Mouse (Mus musculus): ENCODE data around the gene Cby1.

- no peak for TF ChIP-seq CTCF (IDR thresholded peaks at IDR 0.05; ENCODE audit: low read depth)
- TF ChIP-seq EP300 (IDR thresholded peaks at IDR 0.05; ENCODE audit: low read depth), result no peak
Observed at GRCm38 (mm10) chr15:79656451-79656850, 2.5 kb upstream of the Cby1 start.

Data from liver, embryonic 14.5 days (tissue).